Mouse (Mus musculus) lung, postnatal 0 days (tissue): ENCODE measurements around the gene Dlgap3. TPM values are rescaled to one million over a fixed set of nuclear protein-coding genes. Genes with fewer than 3 reads are reported as not detected.

ENCODE experiments used
- ATAC-seq: fragments of 200-750 bp; cut with Nextera tagmentation; 2 replicates; pipeline ENCODE4 v1.8.0; 2017; ENCODE audit warnings: moderate library complexity
- DNase-seq: peaks from one replicate; pipeline ENCODE4 v3.0.0-alpha.2; 2016; ENCODE audit warnings: low spot score
- H3K27ac ChIP-seq: fragments of 300-500 bp; sonication (generic); 2 replicates; pipeline ENCODE4 v1.5.1; 2014; ENCODE audit warnings: antibody characterized with exemption, mild to moderate bottlenecking, low read length, mixed read lengths
- H3K27me3 ChIP-seq: fragments of 300-500 bp; sonication (generic); replicated peaks from 2 replicates; pipeline ENCODE4 v1.6.1; 2014; ENCODE audit warnings: low read length, mixed read lengths; ENCODE audit not compliant: insufficient read depth
- H3K36me3 ChIP-seq: fragments of 300-500 bp; sonication (generic); 2 replicates; pipeline ENCODE4 v1.6.1; 2014; ENCODE audit warnings: low read length, mixed read lengths; ENCODE audit not compliant: insufficient read depth
- H3K4me1 ChIP-seq: fragments of 300-500 bp; sonication (generic); 2 replicates; pipeline ENCODE4 v1.6.1; 2014; ENCODE audit warnings: antibody characterized with exemption, low read depth, low read length, mixed read lengths; ENCODE audit not compliant: insufficient read depth
- H3K4me2 ChIP-seq: fragments of 300-500 bp; sonication (generic); replicated peaks from 2 replicates; pipeline ENCODE4 v1.6.1; 2014; ENCODE audit warnings: low read depth, mild to moderate bottlenecking, low read length, moderate library complexity, mixed read lengths
- H3K4me3 ChIP-seq: fragments of 300-500 bp; sonication (generic); 2 replicates; pipeline ENCODE4 v1.5.1; 2014; ENCODE audit warnings: low read depth, low read length
- H3K9ac ChIP-seq: fragments of 300-500 bp; sonication (generic); replicated peaks from 2 replicates; pipeline ENCODE4 v1.6.1; 2014; ENCODE audit warnings: low read depth, mild to moderate bottlenecking
- H3K9me3 ChIP-seq: fragments of 300-500 bp; sonication (generic); 2 replicates; pipeline ENCODE4 v1.6.1; 2016; ENCODE audit warnings: low read length, mixed read lengths
- CTCF ChIP-seq: IDR thresholded peaks from 2 replicates; pipeline ENCODE4 v1.5.1; 2016; ENCODE audit warnings: antibody characterized with exemption, mild to moderate bottlenecking
- EP300 ChIP-seq: IDR thresholded peaks from 2 replicates; pipeline ENCODE4 v1.6.1; 2016; ENCODE audit warnings: antibody characterized with exemption, mild to moderate bottlenecking, control low read depth
- WGBS: fragments of 180-500 bp; shearing (Covaris S2); extraction: QIAGEN DNeasy Blood & Tissue Kit; methylation state at CpG from one replicate; pipeline ENCODE4 v1.1.7; 2014; 5-methylcytosine and 5-hydroxymethylcytosine counted together
- polyA plus RNA-seq: library from polyadenylated mRNA; unstranded; fragments of >200 nt; fragmentation: Nextera tagmentation; extraction: Ambion mirVana; gene quantifications from 2 replicates; pipeline ENCODE4 v1.2.1, GENCODE M21; 2015

Gene Dlgap3
- polyA plus RNA-seq, 1 experiment from 2014 or later = 0.10 TPM

DNA sequence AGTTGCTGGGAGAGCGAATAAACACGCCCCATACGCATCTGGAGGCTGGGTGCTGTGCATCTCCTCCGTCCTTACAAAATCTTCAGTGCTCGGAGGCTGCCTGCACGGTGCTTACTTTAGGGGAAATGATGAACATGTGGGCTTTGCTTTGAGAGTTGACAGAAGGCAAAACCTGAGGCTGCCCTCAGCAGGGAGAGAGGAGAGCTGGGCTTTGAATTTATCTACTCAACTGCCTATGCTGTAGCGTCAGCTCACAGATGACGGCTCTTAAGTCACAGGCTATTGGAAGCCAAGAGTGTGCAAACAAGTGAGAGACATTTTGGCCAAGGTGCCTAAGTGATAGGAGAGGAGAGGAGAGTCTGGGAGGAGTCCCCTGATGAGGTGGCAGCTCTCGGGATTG is 110.2 kb downstream of the Dlgap3 start:
- ATAC-seq (no peak; the same call in 1 of the 2 replicates), DNase-seq (no peak)
- TF ChIP-seq CTCF (no peak), EP300 (no peak)
- H3K27ac ChIP-seq = peak overlapping the region; percentile 57; the same call in 1 of the 2 replicates
- H3K9me3 ChIP-seq = no peaks in the 10 kb centered on the region
- H3K9ac ChIP-seq = no peak overlapping the region
- no peak overlapping the region for H3K4me3 ChIP-seq
- no peak overlapping the region for H3K4me2 ChIP-seq
- WGBS = 64% methylated on average over 9 of the region's 9 CpGs
- no peaks in the 10 kb centered on the region for H3K4me1 ChIP-seq
- no peaks in the 10 kb centered on the region for H3K27me3 ChIP-seq
- no peaks in the 10 kb centered on the region for H3K36me3 ChIP-seq

Other genes with a start within 250 kb of the Dlgap3 start
- gene Zmym4, start 201.1 kb upstream of the Dlgap3 start, polyA plus RNA-seq = 8.6 and 11.7 TPM in 2 replicates
- gene Sfpq, start 147.9 kb upstream of the Dlgap3 start, polyA plus RNA-seq = 51.1 and 63.3 TPM in 2 replicates
- gene Zmym1, start 108.1 kb upstream of the Dlgap3 start, polyA plus RNA-seq = 6.4 and 8.1 TPM in 2 replicates
- 5.8 and 9.2 TPM in 2 replicates for gene Zmym6, start 91.8 kb upstream of the Dlgap3 start, polyA plus RNA-seq
- gene Tmem35b, start 45.5 kb upstream of the Dlgap3 start, polyA plus RNA-seq = 19.7 and 27.7 TPM in 2 replicates
- gene Smim12, start 74.6 kb downstream of the Dlgap3 start, polyA plus RNA-seq = 60.4 and 66.1 TPM in 2 replicates
- 56.9 and 58.3 TPM in 2 replicates for gene Gja4, start 144.8 kb downstream of the Dlgap3 start, polyA plus RNA-seq
- 2.9 and 3.3 TPM in 2 replicates for gene Gjb3, start 161.6 kb downstream of the Dlgap3 start, polyA plus RNA-seq
- gene Gjb4, start 184.9 kb downstream of the Dlgap3 start, polyA plus RNA-seq = 0.27 and 0.31 TPM in 2 replicates
- gene Gjb5, start 189.0 kb downstream of the Dlgap3 start, polyA plus RNA-seq = 1.7 and 1.9 TPM in 2 replicates